Mouse (Mus musculus): Measurements from ENCODE around the gene Defb41. TPM values are rescaled to one million over a fixed set of nuclear protein-coding genes. Genes with fewer than 3 reads are reported as not detected.
"Not testable (repeated sequence)": the region's sequence is repeated elsewhere in the genome, so short reads cannot be mapped to it uniquely, and the experiment has no call there.

Gene Defb41
- polyA plus RNA-seq, 1 experiment: 14.3 TPM

DNA sequence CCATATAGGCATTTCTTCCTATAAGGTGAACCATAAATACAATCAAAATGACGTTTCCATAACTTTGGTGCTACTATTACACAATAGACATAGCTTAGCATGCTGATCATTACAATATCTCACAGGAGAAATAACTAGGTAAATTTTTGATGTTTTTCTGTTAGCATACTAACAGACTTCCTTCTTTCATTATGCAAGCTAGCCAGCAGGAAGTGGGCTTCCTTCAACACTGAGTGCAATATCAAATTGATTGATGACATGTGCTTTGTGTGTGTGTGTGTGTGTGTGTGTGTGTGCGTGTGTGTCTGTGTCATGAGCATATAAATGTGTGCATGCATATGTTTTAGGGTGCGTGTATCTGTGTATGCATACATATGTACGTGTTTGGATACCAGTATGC, 6.2 kb upstream of the Defb41 start:
- no peak overlapping the region for H3K4me3 ChIP-seq (ENCODE audit: insufficient read depth, poor library complexity, severe bottlenecking)
- no peaks in the 10 kb centered on the region for H3K79me3 ChIP-seq (ENCODE audit: low read depth)
- H3K36me3 ChIP-seq (ENCODE audit: control insufficient read depth, insufficient read depth): no peaks in the 10 kb centered on the region
- no peaks in the 10 kb centered on the region for H3K27me3 ChIP-seq (ENCODE audit: control insufficient read depth, insufficient read depth, insufficient read length)
- H3ac ChIP-seq (ENCODE audit: control insufficient read depth, insufficient read length, low read depth): no peak overlapping the region
- no peaks in the 10 kb centered on the region for H3K79me2 ChIP-seq (ENCODE audit: control insufficient read depth, insufficient read depth)
- TF ChIP-seq USF1 (IDR thresholded peaks at IDR 0.05; ENCODE audit: low read depth): no peak
- no peak for TF ChIP-seq MYOD1 (IDR thresholded peaks at IDR 0.05; ENCODE audit: control insufficient read depth, insufficient read length, low read depth)
- no peak for TF ChIP-seq CTCF (IDR thresholded peaks at IDR 0.05; ENCODE audit: control insufficient read depth, insufficient read depth, insufficient read length)
- no peak for TF ChIP-seq MAX (IDR thresholded peaks at IDR 0.05)
- TF ChIP-seq FOSL1 (IDR thresholded peaks at IDR 0.05; ENCODE audit: insufficient read depth, low read length, poor library complexity, severe bottlenecking): no peak
- TF ChIP-seq CEBPB (IDR thresholded peaks at IDR 0.05; ENCODE audit: low read depth): no peak
- TF ChIP-seq MYOG (IDR thresholded peaks at IDR 0.05; ENCODE audit: control insufficient read depth, extremely low read depth, insufficient read length): no peak

DNA sequence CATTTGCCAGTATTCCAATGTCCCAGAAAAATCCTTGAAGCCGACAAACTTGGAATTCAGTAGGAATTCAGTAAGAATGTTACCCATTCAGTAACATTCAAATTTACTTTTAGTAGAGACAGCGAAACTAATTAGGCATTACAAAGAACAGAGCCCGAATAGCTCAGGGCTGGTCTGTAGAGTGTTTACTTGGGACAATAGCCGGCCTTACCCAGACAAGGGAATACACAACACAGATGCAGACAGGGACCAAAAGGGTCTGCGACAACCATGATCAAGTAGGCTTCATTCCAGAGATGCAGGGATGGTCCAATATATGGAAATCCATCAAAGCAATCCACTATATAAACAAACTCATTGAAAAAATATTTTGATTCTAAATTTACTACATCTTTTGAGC, 3.9 kb upstream of the Defb41 start:
- no peak overlapping the region for H3K4me3 ChIP-seq (ENCODE audit: insufficient read depth, poor library complexity, severe bottlenecking)
- H3ac ChIP-seq (ENCODE audit: control insufficient read depth, insufficient read length, low read depth): no peak overlapping the region
- no peaks in the 10 kb centered on the region for H3K79me2 ChIP-seq (ENCODE audit: control insufficient read depth, insufficient read depth)
- no peaks in the 10 kb centered on the region for H3K79me3 ChIP-seq (ENCODE audit: low read depth)
- no peaks in the 10 kb centered on the region for H3K36me3 ChIP-seq (ENCODE audit: control insufficient read depth, insufficient read depth)
- TF ChIP-seq MAX (IDR thresholded peaks at IDR 0.05): no peak
- no peak for TF ChIP-seq CTCF (IDR thresholded peaks at IDR 0.05; ENCODE audit: control insufficient read depth, insufficient read depth, insufficient read length)
- no peak for TF ChIP-seq MYOD1 (IDR thresholded peaks at IDR 0.05; ENCODE audit: control insufficient read depth, insufficient read length, low read depth)
- TF ChIP-seq CEBPB (IDR thresholded peaks at IDR 0.05; ENCODE audit: low read depth): no peak
- TF ChIP-seq FOSL1 (IDR thresholded peaks at IDR 0.05; ENCODE audit: insufficient read depth, low read length, poor library complexity, severe bottlenecking): no peak
- TF ChIP-seq MYOG (IDR thresholded peaks at IDR 0.05; ENCODE audit: control insufficient read depth, extremely low read depth, insufficient read length): no peak
- no peak for TF ChIP-seq USF1 (IDR thresholded peaks at IDR 0.05; ENCODE audit: low read depth)
- no peaks in the 10 kb centered on the region for H3K27me3 ChIP-seq (ENCODE audit: control insufficient read depth, insufficient read depth, insufficient read length)

DNA sequence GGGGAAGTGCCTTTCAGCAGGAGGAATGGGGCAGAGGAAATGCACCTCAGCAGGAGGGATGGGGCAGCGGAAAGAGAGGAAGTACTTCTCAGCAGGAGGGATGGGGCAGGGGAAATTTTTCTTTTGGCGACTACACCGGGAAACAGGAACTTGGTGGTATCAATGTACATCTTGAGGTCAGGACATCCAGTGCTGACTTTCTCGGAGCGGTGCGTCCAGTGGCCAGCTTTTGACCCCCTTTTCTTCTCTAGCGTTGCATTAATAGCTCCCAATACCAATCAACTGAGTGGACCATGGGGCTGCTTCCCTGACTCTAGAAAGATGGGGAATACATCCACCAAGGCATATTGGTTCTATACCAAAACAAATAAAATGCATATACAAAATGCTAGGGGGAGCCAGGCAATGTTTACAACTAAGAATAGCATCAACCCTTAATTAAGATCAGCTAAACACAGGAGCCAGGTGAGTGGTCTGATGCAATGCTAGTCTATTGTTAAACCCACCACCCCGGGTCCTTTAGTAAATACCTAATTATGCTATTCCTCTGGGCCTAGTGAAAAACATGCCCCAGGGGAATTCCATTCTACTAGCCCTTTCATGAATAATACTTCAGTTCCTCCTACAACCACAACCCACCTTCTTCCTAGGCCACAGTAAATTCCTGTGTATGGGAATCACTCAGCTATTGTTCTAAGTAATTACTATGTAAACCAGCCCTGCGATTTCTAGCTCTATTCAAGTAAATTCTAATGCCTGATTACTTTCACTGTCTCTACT, 18.9 kb downstream of the Defb41 start:
- not testable (repeated sequence) for H3ac ChIP-seq (ENCODE audit: control insufficient read depth, insufficient read length, low read depth); H3K79me3 ChIP-seq (ENCODE audit: low read depth); H3K27me3 ChIP-seq (ENCODE audit: control insufficient read depth, insufficient read depth, insufficient read length); H3K79me2 ChIP-seq (ENCODE audit: control insufficient read depth, insufficient read depth); H3K4me3 ChIP-seq (ENCODE audit: insufficient read depth, poor library complexity, severe bottlenecking); H3K36me3 ChIP-seq (ENCODE audit: control insufficient read depth, insufficient read depth)

DNA sequence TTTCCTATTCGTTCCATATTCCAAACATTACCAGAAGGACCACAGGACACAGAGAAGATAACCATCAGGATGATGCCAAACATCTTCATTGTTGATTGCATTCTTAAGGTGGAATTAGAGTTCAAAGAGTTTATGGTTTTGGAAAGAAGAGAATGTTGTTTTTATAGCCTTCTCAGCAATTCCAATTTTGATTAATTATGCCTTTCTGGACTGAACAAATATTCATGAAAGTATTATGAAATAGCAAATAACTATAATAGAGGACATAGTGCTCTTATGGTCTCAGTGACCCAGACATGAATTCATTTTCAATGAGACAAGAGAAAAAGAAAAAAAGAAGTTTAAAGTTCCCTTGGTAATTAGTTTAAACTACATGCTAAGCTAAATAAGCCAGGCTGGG, 27.6 kb downstream of the Defb41 start, which contains the start of gene Defb18:
TSS of gene Defb18 (minus strand) at position 101 of the 400 bp plus-strand sequence.
- H3K79me3 ChIP-seq (ENCODE audit: low read depth): no peaks in the 10 kb centered on the region
- no peaks in the 10 kb centered on the region for H3K36me3 ChIP-seq (ENCODE audit: control insufficient read depth, insufficient read depth)
- no peak for TF ChIP-seq CTCF (IDR thresholded peaks at IDR 0.05; ENCODE audit: control insufficient read depth, insufficient read depth, insufficient read length)
- no peak for TF ChIP-seq MYOG (IDR thresholded peaks at IDR 0.05; ENCODE audit: control insufficient read depth, extremely low read depth, insufficient read length)
- no peak for TF ChIP-seq MAX (IDR thresholded peaks at IDR 0.05)
- no peak for TF ChIP-seq MYOD1 (IDR thresholded peaks at IDR 0.05; ENCODE audit: control insufficient read depth, insufficient read length, low read depth)
- no peak for TF ChIP-seq FOSL1 (IDR thresholded peaks at IDR 0.05; ENCODE audit: insufficient read depth, low read length, poor library complexity, severe bottlenecking)
- TF ChIP-seq CEBPB (IDR thresholded peaks at IDR 0.05; ENCODE audit: low read depth): no peak
- TF ChIP-seq USF1 (IDR thresholded peaks at IDR 0.05; ENCODE audit: low read depth): no peak

DNA sequence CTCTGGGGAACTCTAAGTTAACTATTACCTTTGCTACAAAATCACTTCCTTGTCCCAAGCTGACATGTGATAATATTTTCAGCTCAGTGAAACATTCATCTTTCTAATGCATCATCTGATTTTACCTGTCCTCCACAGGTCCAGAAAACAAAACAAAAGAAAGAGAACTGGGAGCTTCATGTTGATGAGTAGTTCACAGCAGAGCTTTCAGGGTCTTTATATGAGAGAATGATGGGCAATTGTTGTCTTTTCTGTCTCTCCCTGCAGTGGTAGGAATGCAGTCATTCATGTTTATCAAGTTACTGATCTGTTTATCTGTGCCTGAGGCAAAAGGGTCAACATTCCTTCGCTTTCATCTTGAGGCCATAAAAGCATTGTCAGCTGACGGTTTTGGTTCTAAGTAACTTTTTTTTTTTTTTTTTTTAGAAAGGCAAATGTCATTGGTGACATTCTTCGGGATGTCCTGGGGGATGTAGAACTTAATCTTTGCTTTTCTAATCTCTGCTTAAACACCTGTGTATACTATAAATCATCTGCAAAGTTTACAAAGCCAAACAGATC, 41.5 kb downstream of the Defb41 start:
- Histone ChIP-seq H3K27me3 (ENCODE audit: control insufficient read depth, insufficient read depth, insufficient read length) (no peaks in the 10 kb centered on the region), H3K79me3 (ENCODE audit: low read depth) (no peaks in the 10 kb centered on the region), H3K4me3 (ENCODE audit: insufficient read depth, poor library complexity, severe bottlenecking) (no peak overlapping the region), H3K79me2 (ENCODE audit: control insufficient read depth, insufficient read depth) (no peaks in the 10 kb centered on the region), H3ac (ENCODE audit: control insufficient read depth, insufficient read length, low read depth) (no peak overlapping the region), H3K36me3 (ENCODE audit: control insufficient read depth, insufficient read depth) (no peaks in the 10 kb centered on the region)
- no peak for TF ChIP-seq CEBPB (IDR thresholded peaks at IDR 0.05; ENCODE audit: low read depth)
- TF ChIP-seq FOSL1 (IDR thresholded peaks at IDR 0.05; ENCODE audit: insufficient read depth, low read length, poor library complexity, severe bottlenecking): no peak
- no peak for TF ChIP-seq MAX (IDR thresholded peaks at IDR 0.05)
- TF ChIP-seq USF1 (IDR thresholded peaks at IDR 0.05; ENCODE audit: low read depth): no peak
- no peak for TF ChIP-seq CTCF (IDR thresholded peaks at IDR 0.05; ENCODE audit: control insufficient read depth, insufficient read depth, insufficient read length)
- no peak for TF ChIP-seq MYOG (IDR thresholded peaks at IDR 0.05; ENCODE audit: control insufficient read depth, extremely low read depth, insufficient read length)

More for the DNA sequence above, 27.6 kb downstream of the Defb41 start, which contains the start of gene Defb18:
- Histone ChIP-seq H3ac (ENCODE audit: control insufficient read depth, insufficient read length, low read depth) (no peak within 1 kb of the TSS), H3K79me2 (ENCODE audit: control insufficient read depth, insufficient read depth) (no peaks in the 10 kb centered on the region), H3K4me3 (ENCODE audit: insufficient read depth, poor library complexity, severe bottlenecking) (no peak within 1 kb of the TSS), H3K27me3 (ENCODE audit: control insufficient read depth, insufficient read depth, insufficient read length) (no peaks in the 10 kb centered on the region)

Other genes starting within 250 kb of the Defb41 start
- gene Crisp4, start 119.2 kb downstream of the Defb41 start, polyA plus RNA-seq (2012; fragmentation: generic; extraction: Trizol): not detected
- gene Defb18, start 27.7 kb downstream of the Defb41 start, polyA plus RNA-seq (2012; fragmentation: generic; extraction: Trizol): not detected